Mouse (Mus musculus) B cell, adult 62 days (primary cell): ENCODE data around the gene Rap2b. TPM values are rescaled to one million over a fixed set of nuclear protein-coding genes. Genes with fewer than 3 reads are reported as not detected.

Experiments used
- total RNA-seq: library from RNA; stranded (reverse); gene quantifications from 4 replicates; pipeline ENCODE4 v1.2.4, GENCODE M21; 2023

Gene Rap2b
- total RNA-seq: 4.6 to 6.0 TPM (median 5.2 TPM) in 4 replicates

GRCm38 (mm10) chr3:61361338-61361737 lies at the start of gene Rap2b:
Gene Rap2b, plus strand, starts transcription at chr3:61361638.

GRCm38 (mm10) chr3:61365779-61366373 lies 4.4 kb downstream of the Rap2b start, which contains the start of gene B430305J03Rik:
Gene B430305J03Rik, minus strand, starts transcription at chr3:61365951.

Other genes starting within 250 kb of the Rap2b start
- gene B430305J03Rik, start 4.3 kb downstream of the Rap2b start, total RNA-seq: 0.28 to 0.45 TPM (median 0.40 TPM) in 4 replicates